Mouse (Mus musculus): ENCODE data around the gene Arl4a. TPM values are rescaled to one million over a fixed set of nuclear protein-coding genes. Genes with fewer than 3 reads are reported as not detected.

Gene Arl4a
- 264 TPM for polyA plus RNA-seq (2014; fragmentation: Illumina TruSeq; extraction: RNeasy Lipid Tissue Mini Kit (QIAGEN cat#74804); ENCODE audit: low read depth, low replicate concordance)

DNA sequence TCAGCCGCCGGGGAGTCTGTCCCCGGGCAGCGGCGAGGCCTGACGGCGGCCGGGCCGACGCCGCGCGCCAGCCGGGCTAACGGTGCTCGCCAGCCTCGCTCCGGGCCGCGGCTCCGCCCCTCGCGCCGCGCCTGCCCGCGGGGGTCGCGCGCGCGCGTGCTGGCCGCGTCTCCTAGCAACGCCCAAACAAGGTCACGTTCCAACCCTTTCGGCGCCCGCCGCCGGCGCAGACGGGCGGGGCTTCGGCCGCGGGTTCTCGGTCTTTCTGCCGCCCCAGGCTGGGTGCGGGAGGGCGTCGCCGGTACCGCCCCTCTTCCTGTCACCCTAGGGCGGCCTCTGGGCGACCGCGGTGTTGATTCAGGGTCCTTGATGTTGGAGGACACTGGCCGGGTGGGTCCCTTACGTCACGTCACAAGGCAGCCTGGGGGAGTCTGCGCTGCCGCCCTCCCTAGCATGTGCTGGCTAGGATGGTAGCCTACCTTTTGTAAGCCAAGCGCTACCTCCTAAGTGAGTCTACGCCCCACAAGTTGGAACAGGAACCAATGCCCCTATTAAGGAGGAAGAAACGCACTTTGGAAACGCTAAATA is at the start of gene Arl4a:
Gene Arl4a, minus strand, starts transcription at position 150 of the 588 bp plus-strand sequence.

Other genes starting within 250 kb of the Arl4a start
- gene Scin, start 96.2 kb upstream of the Arl4a start, polyA plus RNA-seq (2014; fragmentation: Illumina TruSeq; extraction: RNeasy Lipid Tissue Mini Kit (QIAGEN cat#74804); ENCODE audit: low read depth, low replicate concordance): 211 TPM
- gene Lsmem1, start 161.5 kb upstream of the Arl4a start, polyA plus RNA-seq (2014; fragmentation: Illumina TruSeq; extraction: RNeasy Lipid Tissue Mini Kit (QIAGEN cat#74804); ENCODE audit: low read depth, low replicate concordance): not detected
- gene Ifrd1, start 210.5 kb upstream of the Arl4a start, polyA plus RNA-seq (2014; fragmentation: Illumina TruSeq; extraction: RNeasy Lipid Tissue Mini Kit (QIAGEN cat#74804); ENCODE audit: low read depth, low replicate concordance): 501 TPM